Mouse (Mus musculus) MEL (cell line): Measurements from ENCODE around the gene Cdk17. TPM values are rescaled to one million over a fixed set of nuclear protein-coding genes. Genes with fewer than 3 reads are reported as not detected.

ENCODE experiments used
- DNase-seq: peaks from one replicate; pipeline ENCODE4 v3.0.0; 2011; ENCODE audit warnings: low read depth, low spot score
- H3K27ac ChIP-seq: 2 replicates; pipeline ENCODE4 v1.5.1; 2012; ENCODE audit warnings: low read depth, mild to moderate bottlenecking, control low read depth, low read length, moderate library complexity; ENCODE audit not compliant: control insufficient read depth
- H3K27me3 ChIP-seq, 2 experiments: fragments of 150-350 bp in 1 of 2; sonication (generic) in 1 of 2; 2 replicates each; pipeline ENCODE4 v1.6.1; 2012; ENCODE audit warnings: low read length in 2 of 2, mild to moderate bottlenecking in 2 of 2, improper control_type of control experiment in 1 of 2, moderate library complexity in 1 of 2; ENCODE audit not compliant: insufficient read depth in 2 of 2, control insufficient read depth in 1 of 2
- H3K36me3 ChIP-seq, 2 experiments: 2 replicates each; pipeline ENCODE4 v1.6.1; 2012 to 2014; ENCODE audit warnings: low read length in 2 of 2, improper control_type of control experiment in 1 of 2, inconsistent platforms in 1 of 2, mild to moderate bottlenecking in 1 of 2; ENCODE audit not compliant: insufficient read depth in 2 of 2, control insufficient read depth in 1 of 2
- H3K4me1 ChIP-seq, 2 experiments: fragments of 150-350 bp in 1 of 2; sonication (generic) in 1 of 2; 2 replicates each; pipeline ENCODE4 v1.6.1; 2012; ENCODE audit warnings: low read length in 2 of 2, improper control_type of control experiment in 1 of 2, mild to moderate bottlenecking in 1 of 2; ENCODE audit not compliant: insufficient read depth in 2 of 2, control insufficient read depth in 1 of 2
- H3K4me3 ChIP-seq, 2 experiments: fragments of 150-350 bp in 1 of 2; sonication (generic) in 1 of 2; 2 replicates each; pipeline ENCODE4 v1.5.1; 2012; ENCODE audit warnings: low read depth in 2 of 2, low read length in 2 of 2, mild to moderate bottlenecking in 2 of 2, moderate library complexity in 2 of 2, control low read depth in 1 of 2, improper control_type of control experiment in 1 of 2; ENCODE audit not compliant: control insufficient read depth in 1 of 2, insufficient read depth in 1 of 2
- H3K79me2 ChIP-seq: 2 replicates; pipeline ENCODE4 v1.6.1; 2012; ENCODE audit warnings: mild to moderate bottlenecking, low read length, moderate library complexity; ENCODE audit not compliant: control insufficient read depth, poor library complexity, insufficient read depth
- H3K9ac ChIP-seq: 2 replicates; pipeline ENCODE4 v1.6.1; 2012; ENCODE audit warnings: low read depth, mild to moderate bottlenecking, control low read depth, low read length, moderate library complexity; ENCODE audit not compliant: control insufficient read depth, poor library complexity, severe bottlenecking
- H3K9me3 ChIP-seq: fragments of 150-350 bp; sonication (generic); replicated peaks from 2 replicates; pipeline ENCODE4 v1.6.1; 2012; ENCODE audit warnings: mild to moderate bottlenecking, low read length, improper control_type of control experiment, moderate library complexity; ENCODE audit not compliant: insufficient read depth
- CHD1 ChIP-seq: IDR thresholded peaks from 2 replicates; pipeline ENCODE4 v1.6.1; 2012; ENCODE audit warnings: low read depth, mild to moderate bottlenecking, inconsistent platforms, low read length, improper control_type of control experiment
- CHD2 ChIP-seq: IDR thresholded peaks from 2 replicates; pipeline ENCODE4 v1.6.1; 2011; ENCODE audit warnings: low read length, improper control_type of control experiment
- E2F4 ChIP-seq: IDR thresholded peaks from 2 replicates; pipeline ENCODE4 v1.6.1; 2011; ENCODE audit warnings: low read depth, low read length, improper control_type of control experiment, borderline replicate concordance
- ETS1 ChIP-seq: IDR thresholded peaks from 2 replicates; pipeline ENCODE4 v1.6.1; 2012; ENCODE audit warnings: low read depth, mild to moderate bottlenecking, inconsistent platforms, low read length, improper control_type of control experiment, moderate library complexity
- GATA1 ChIP-seq: IDR thresholded peaks from 2 replicates; pipeline ENCODE4 v1.6.1; 2011; ENCODE audit warnings: low read depth, low read length, improper control_type of control experiment
- HCFC1 ChIP-seq: IDR thresholded peaks from 2 replicates; pipeline ENCODE4 v1.6.1; 2012; ENCODE audit warnings: low read depth, mild to moderate bottlenecking, inconsistent platforms, low read length, improper control_type of control experiment, moderate library complexity
- JUND ChIP-seq: IDR thresholded peaks from 2 replicates; pipeline ENCODE4 v1.6.1; 2011; ENCODE audit warnings: low read depth, mild to moderate bottlenecking, improper control_type of control experiment, low read length
- KAT2A ChIP-seq: conservative IDR thresholded peaks from 2 replicates; pipeline ENCODE4 v1.6.1; 2012; ENCODE audit warnings: low read depth, low read length, improper control_type of control experiment, inconsistent platforms
- MAX ChIP-seq: IDR thresholded peaks from 2 replicates; pipeline ENCODE4 v1.6.1; 2011; ENCODE audit warnings: low read length, improper control_type of control experiment
- MXI1 ChIP-seq: IDR thresholded peaks from 2 replicates; pipeline ENCODE4 v1.6.1; 2011; ENCODE audit warnings: mild to moderate bottlenecking, low read depth, low read length, improper control_type of control experiment
- MYB ChIP-seq: IDR thresholded peaks from 2 replicates; pipeline ENCODE4 v1.6.1; 2011; ENCODE audit warnings: mild to moderate bottlenecking, low read depth, low read length, improper control_type of control experiment
- NELFE ChIP-seq: IDR thresholded peaks from 2 replicates; pipeline ENCODE4 v1.6.1; 2011; ENCODE audit warnings: low read depth, low read length, improper control_type of control experiment
- RAD21 ChIP-seq: IDR thresholded peaks from 2 replicates; pipeline ENCODE4 v1.6.1; 2011; ENCODE audit warnings: mild to moderate bottlenecking, low read depth, low read length, improper control_type of control experiment
- RCOR1 ChIP-seq: IDR thresholded peaks from 2 replicates; pipeline ENCODE4 v1.6.1; 2012; ENCODE audit warnings: low read depth, mild to moderate bottlenecking, inconsistent platforms, low read length, improper control_type of control experiment
- SMC3 ChIP-seq: IDR thresholded peaks from 2 replicates; pipeline ENCODE4 v1.6.1; 2011; ENCODE audit warnings: low read depth, low read length, improper control_type of control experiment
- TAL1 ChIP-seq: IDR thresholded peaks from 2 replicates; pipeline ENCODE4 v1.6.1; 2012; ENCODE audit warnings: mild to moderate bottlenecking, inconsistent platforms, low read length, moderate library complexity, mixed read lengths
- USF1 ChIP-seq: IDR thresholded peaks from 2 replicates; pipeline ENCODE4 v1.6.1; 2014; ENCODE audit warnings: low read depth, mild to moderate bottlenecking, inconsistent platforms, low read length, improper control_type of control experiment, moderate library complexity
- USF2 ChIP-seq, 2 experiments: IDR thresholded peaks; 2 replicates each; pipeline ENCODE4 v1.6.1; 2011 to 2012; ENCODE audit warnings: improper control_type of control experiment in 2 of 2, low read length in 2 of 2, borderline replicate concordance in 1 of 2, inconsistent platforms in 1 of 2, low read depth in 1 of 2, mild to moderate bottlenecking in 1 of 2; ENCODE audit not compliant: insufficient read depth in 1 of 2
- ZC3H11A ChIP-seq: IDR thresholded peaks from 2 replicates; pipeline ENCODE4 v1.6.1; 2012; ENCODE audit warnings: low read depth, mild to moderate bottlenecking, inconsistent platforms, low read length, improper control_type of control experiment
- ZNF384 ChIP-seq: IDR thresholded peaks from 2 replicates; pipeline ENCODE4 v1.6.1; 2012; ENCODE audit warnings: low read depth, mild to moderate bottlenecking, inconsistent platforms, low read length, improper control_type of control experiment
- polyA plus RNA-seq, 2 experiments: library from polyadenylated mRNA; stranded (reverse) in 1 of 2; unstranded in 1 of 2; fragments of >175 nt in 1 of 2; fragments of >200 nt in 1 of 2; gene quantifications; 2 replicates each; pipeline versions ENCODE4 v1.2.1 to v1.2.4; 2012; ENCODE audit warnings: low replicate concordance in 2 of 2, low read depth in 1 of 2; ENCODE audit not compliant: insufficient read length in 2 of 2, insufficient read depth in 1 of 2, missing spikeins in 1 of 2
- total RNA-seq: library from RNA; depleted of rRNA; stranded (reverse); fragments of 300-350 nt; gene quantifications from 2 replicates; pipeline ENCODE4 v1.2.3, GENCODE M21; 2012

Gene Cdk17
- total and polyA plus RNA-seq, 3 experiments, result 25.6 to 155 (median 32.9) TPM

DNA sequence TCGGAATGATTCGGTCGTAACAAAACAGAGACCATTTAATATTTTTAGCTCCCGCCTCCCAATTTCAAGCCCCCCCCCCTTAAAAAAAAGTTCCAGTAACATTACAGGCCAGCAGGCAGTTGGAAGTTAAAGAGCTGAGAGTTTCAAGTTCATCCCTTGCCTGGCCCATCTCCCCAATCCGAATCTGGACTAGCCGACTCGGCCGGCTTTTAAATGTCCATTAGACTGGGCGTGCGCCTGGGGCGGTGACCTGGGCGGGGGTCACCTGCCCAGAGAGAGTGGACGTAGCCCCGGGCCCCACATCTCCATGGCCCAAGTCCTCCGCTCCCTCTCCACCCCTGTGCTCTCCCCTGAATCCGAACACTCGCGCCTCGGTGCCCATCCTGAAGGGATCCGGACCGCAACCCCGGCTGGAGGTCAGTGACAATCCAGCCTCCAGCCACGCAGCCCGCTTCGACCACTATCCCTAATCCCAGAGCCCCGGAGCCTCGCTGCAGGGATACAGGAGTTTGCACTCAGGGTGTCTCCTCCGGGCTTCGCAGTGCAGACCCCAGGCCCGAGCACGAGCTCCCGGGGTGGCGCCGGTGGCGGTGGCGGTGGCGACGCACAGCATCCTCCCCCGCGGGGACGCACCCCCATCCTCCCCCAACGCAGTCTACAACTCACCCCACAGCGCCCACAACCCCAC lies 149.4 kb downstream of the Cdk17 start:
- Histone ChIP-seq H3K27ac (no peak overlapping the region), H3K79me2 (no peaks in the 10 kb centered on the region; the same call in 1 of the 2 replicates), H3K9ac (peak overlapping the region; percentile 75), H3K4me3 (peak overlapping the region; percentile 55 to 62), H3K9me3 (no peaks in the 10 kb centered on the region), H3K36me3 (no peaks in the 10 kb centered on the region), H3K4me1 (no peaks in the 10 kb centered on the region), H3K27me3 (peaks cover 3 to 5% of the 10 kb centered on the region in 2 experiments)
- TF ChIP-seq MAX, result no peak
- no peak for TF ChIP-seq ETS1
- no peak for TF ChIP-seq E2F4
- TF ChIP-seq SMC3, result no peak
- no peak for TF ChIP-seq RCOR1
- TF ChIP-seq GATA1, result no peak
- TF ChIP-seq MXI1, result no peak
- no peak for TF ChIP-seq NELFE
- no peak for TF ChIP-seq USF1
- no peak for TF ChIP-seq CHD1
- DNase-seq, result peak; percentile 47

DNA sequence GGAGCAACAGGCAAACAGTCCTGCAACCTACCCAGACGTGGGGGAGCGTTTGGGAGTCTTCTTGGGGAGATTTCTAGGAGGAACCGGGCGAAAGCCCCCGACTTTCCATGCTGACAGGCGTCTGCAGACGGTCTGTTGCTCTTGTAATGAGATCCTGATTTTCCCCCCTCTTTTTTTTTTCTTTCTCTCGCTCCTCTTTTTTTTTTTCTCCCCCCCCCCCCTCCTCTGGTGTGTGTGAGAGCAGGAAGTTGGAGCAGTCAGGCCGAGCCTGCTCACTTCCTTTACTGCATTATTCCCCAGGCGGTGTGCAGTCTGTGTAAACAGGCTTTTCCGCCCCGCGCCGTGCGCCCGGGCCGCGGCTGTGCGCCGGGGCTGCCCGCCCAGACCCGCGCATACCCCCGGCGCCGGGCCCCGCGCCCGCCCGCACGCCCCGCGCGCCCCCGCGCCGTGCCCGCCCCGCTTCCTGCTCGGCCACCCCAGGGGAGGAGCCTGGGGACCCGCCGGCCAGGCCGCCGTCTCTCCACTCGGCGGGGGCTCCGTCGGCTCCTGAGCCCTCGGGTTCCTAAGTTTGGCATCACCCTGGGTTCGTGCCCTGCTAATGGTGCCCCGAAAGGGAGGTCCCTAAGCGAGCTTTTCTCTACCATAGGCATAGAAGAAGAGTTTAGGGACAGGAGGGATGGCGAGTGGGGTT lies 150.2 kb downstream of the Cdk17 start, which contains the start of gene Elk3:
Elk3 (minus strand) TSS at position 415 of the 691 bp plus-strand sequence.
- H3K79me2 ChIP-seq, result no peaks in the 10 kb centered on the region; the same call in 1 of the 2 replicates
- H3K27ac ChIP-seq, result no peak within 1 kb of the TSS
- no peaks in the 10 kb centered on the region for H3K36me3 ChIP-seq
- peak; percentile 57 for DNase-seq
- peak within 1 kb of the TSS; percentile 75 for H3K9ac ChIP-seq
- no peaks in the 10 kb centered on the region for H3K4me1 ChIP-seq
- H3K27me3 ChIP-seq, result peaks cover 3 to 5% of the 10 kb centered on the region in 2 experiments
- peak within 1 kb of the TSS; percentile 55 to 62 for H3K4me3 ChIP-seq
- TF ChIP-seq CHD2 (no peak), ZNF384 (peak; percentile 82)
- no peaks in the 10 kb centered on the region for H3K9me3 ChIP-seq

DNA sequence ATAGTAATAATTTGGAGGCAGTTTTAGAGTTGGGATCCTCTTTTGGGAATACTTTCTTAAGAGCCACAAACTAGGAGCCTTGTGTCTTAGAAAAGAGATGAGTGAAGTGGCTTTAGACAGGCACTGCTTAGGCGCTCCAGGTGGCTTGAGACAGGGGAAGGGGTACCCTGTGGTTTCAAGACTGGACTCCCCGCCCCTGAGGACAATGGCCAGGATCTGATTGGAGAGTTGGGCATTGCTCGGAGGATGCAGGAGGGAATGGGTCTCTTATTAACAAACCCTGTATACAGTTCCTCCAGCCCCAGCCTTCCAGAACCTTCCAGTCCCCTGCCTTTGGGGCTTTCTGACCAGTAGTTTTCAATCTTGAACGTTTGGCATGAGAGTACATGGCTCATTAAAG lies 150.9 kb downstream of the Cdk17 start:
- no peaks in the 10 kb centered on the region; the same call in 1 of the 2 replicates for H3K79me2 ChIP-seq
- no peaks in the 10 kb centered on the region for H3K36me3 ChIP-seq
- DNase-seq, result no peak
- H3K4me3 ChIP-seq, result no peak overlapping the region
- no peak overlapping the region for H3K27ac ChIP-seq
- no peaks in the 10 kb centered on the region for H3K4me1 ChIP-seq
- no peak for TF ChIP-seq JUND
- no peak for TF ChIP-seq RAD21
- no peak for TF ChIP-seq MYB
- no peak for TF ChIP-seq KAT2A
- TF ChIP-seq HCFC1, result no peak
- TF ChIP-seq ZC3H11A, result no peak
- no peak for TF ChIP-seq TAL1
- TF ChIP-seq SMC3, result no peak
- no peak for TF ChIP-seq USF2 (IDR thresholded peaks at IDR 0.05; ENCODE audit: borderline replicate concordance in 1 of 2, insufficient read depth in 1 of 2, low read depth in 1 of 2, low read length in 2 of 2)
- H3K27me3 ChIP-seq, result peaks cover 3 to 5% of the 10 kb centered on the region in 2 experiments
- no peak overlapping the region for H3K9ac ChIP-seq
- no peaks in the 10 kb centered on the region for H3K9me3 ChIP-seq
